Mouse (Mus musculus) stomach, postnatal 0 days (tissue): ENCODE results near the gene Nr2f1.

ENCODE experiments used
- CTCF ChIP-seq: IDR thresholded peaks from 2 replicates; pipeline ENCODE4 v1.5.1; 2016; ENCODE audit warnings: antibody characterized with exemption, low read depth, mild to moderate bottlenecking, moderate library complexity
- EP300 ChIP-seq: optimal IDR thresholded peaks from 2 replicates; pipeline ENCODE3; 2016; ENCODE audit warnings: antibody characterized with exemption

- TF ChIP-seq CTCF (no peak), EP300 (no peak)
These were observed 3.9 kb downstream of the Nr2f1 start for GRCm38 (mm10) chr13:78195601-78196115.
